Mouse (Mus musculus): ENCODE data around the gene Gm37240. TPM values are rescaled to one million over a fixed set of nuclear protein-coding genes. Genes with fewer than 3 reads are reported as not detected.

The Gm37240 gene
- total RNA-seq, 2 experiments from 2014 or later: 0.98 to 1.0 TPM

DNA sequence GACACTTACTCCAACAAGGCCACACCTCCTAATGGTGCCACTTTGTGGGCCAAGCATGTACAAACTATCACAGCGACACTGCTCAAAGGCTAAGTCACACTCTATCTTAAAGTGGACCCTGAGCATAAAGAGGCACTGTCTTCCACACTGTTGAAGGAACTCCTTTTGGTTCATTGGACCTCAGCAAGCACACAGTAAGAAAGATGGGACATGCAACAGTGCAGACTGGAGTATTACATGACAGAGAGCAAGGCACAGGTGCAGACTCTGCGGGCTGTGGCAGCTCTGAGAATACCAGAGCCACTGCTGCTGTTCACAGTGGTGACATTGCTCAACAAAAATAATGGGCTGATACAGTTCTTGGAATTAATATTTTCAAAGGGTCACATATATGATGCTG lies 907.2 kb downstream of the Gm37240 start:
- no peak for DNase-seq (ENCODE audit: low spot score in 2 of 2)

DNA sequence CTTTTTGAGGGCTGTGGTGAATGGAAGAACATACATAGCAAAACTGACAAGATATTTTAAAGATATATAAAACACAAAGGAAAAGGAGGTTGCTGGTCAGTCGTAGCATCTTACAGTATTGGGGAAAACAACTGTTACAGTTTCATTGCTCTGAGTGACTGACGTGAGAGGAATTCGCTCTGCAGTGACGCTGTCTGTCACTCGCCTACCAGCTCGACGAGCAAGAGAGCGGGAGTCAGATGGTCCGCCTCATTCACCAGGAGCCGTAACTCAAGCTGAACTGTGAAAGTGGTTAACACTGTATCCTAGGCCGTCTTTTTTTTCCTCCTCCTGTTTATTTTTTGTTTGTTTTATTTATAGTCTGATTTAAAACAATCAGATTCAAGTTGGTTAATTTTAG lies 908.6 kb downstream of the Gm37240 start:
- DNase-seq (ENCODE audit: low spot score in 2 of 2): no peak

DNA sequence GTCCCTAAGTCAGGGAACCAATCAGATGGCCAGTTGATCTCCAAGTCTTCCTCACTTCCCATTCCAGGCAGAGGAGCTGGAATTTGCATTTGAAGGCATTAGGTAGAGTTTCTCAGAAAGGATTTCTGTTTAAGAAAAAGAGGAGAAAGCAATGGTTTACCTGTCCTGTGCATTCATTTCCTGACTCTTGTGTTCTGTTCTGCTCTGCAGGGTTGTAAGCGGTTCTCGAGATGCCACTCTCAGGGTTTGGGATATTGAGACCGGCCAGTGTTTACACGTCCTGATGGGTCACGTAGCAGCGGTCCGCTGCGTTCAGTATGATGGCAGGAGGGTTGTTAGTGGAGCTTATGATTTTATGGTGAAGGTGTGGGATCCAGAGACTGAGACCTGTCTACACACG lies 913.1 kb downstream of the Gm37240 start:
- no peak for DNase-seq (ENCODE audit: low spot score in 2 of 2)

- no peak for DNase-seq (ENCODE audit: low spot score in 2 of 2)
These were observed 914.4 kb downstream of the Gm37240 start for GRCm38 (mm10) chr3:84972881-84973280.

DNA sequence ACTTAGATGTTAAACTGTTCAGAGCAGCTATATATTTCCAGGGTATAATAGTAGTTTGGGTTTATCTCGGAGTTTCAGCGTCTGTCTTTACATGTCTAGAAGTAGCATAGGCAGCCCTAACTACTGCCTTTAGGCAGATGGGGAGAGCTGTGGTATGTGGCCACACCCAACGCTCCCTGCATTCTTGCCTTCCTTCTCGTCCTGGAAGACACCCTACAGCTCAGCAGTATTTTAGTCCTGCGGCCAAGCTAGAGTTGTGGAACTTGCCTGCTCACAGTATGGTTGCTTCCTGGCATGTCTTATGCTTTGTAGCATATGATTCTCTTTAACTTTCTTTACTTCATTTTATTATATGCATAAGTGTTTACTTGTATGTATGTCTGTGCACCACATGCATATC lies 915.8 kb downstream of the Gm37240 start:
- no peak for DNase-seq (ENCODE audit: low spot score in 2 of 2)

DNA sequence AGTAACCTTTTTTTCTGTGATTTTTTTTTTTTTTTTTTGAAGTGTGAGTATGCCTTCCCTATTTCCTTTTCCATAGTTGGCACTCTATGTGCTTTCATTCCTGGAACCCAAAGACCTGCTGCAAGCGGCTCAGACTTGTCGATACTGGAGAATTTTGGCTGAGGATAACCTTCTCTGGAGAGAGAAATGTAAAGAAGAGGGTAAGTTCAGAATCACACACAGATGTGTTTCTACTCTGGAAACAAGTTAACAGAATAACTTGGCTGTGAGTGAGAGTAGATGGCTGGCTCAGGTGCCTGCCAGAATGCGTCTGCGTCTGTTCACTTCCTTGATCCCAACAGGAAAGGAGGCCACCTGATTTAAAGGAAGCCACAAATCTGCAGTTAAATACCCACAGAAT lies 920.0 kb downstream of the Gm37240 start:
- no peak for DNase-seq (ENCODE audit: low spot score in 2 of 2)

DNA sequence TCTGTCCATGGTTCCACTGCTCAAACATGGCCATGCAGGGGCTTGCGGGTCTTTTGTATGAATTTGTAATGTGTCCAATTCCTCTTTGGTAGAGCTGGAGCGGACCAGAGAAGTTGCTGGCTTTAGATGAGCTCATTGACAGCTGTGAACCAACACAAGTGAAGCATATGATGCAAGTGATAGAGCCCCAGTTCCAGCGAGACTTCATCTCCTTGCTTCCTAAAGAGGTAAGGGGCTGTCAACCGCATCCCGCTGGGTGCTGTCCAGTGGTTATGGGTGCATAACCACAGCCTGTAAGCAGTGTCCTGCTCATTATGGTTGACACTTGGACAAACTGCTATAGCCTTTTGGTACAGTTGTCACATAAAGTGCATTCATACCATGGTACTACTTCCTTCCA lies 922.2 kb downstream of the Gm37240 start:
- DNase-seq (ENCODE audit: low spot score in 2 of 2): no peak

DNA sequence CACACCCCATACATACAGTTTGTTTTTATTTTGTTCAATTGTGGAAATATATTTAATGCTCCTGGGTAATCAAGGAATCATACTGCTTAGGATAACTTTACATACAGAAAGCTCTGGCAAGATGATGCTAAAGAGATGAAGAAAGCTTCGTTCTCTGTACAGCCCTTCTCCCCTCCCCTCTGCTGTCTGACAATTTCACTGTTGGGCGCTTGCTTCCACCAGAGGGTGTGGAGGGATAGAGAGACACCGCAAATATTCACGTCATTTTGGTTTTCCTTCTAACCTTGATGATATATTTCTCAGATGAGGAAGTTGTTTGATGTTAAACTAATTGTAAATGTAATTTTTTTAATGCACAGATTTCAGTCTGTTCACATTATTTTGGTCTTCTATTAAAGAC lies 931.5 kb downstream of the Gm37240 start:
- no peak for DNase-seq (ENCODE audit: low spot score in 2 of 2)

GRCm38 (mm10) chr3:84955011-84955775 lies 932.1 kb downstream of the Gm37240 start:
- DNase-seq (ENCODE audit: low spot score in 2 of 2): no peak

DNA sequence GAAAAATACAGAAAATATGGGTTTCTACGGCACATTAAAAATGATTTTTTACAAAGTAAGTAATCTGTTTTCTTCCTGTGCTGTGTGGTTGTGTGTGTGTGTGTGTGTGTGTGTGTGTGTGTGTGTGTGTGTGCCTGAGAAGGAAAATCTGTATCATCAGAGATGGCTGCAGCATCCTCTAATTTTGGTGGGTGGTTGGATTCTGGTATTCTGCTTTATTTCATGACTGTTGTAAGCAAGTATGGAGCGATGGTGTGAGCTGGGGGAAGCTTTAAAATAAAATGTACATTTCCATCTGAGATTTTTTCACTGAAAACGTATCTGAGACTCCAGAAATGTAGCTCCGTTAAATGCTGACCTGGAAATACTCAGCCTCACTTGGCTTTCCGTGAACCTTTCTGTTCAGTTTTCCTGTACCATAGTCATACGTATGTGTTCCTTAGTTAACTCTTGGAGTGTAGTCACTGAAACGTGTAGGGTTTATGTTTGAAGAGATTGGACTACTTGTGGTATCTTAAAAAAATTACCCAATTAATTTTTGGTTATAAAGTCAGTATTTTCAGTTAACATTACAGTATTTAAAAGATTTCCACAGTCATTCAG lies 934.6 kb downstream of the Gm37240 start:
- no peak for DNase-seq (ENCODE audit: low spot score in 2 of 2)

- DNase-seq (ENCODE audit: low spot score in 2 of 2): peak; percentile 67 to 77
These were observed 935.2 kb downstream of the Gm37240 start for GRCm38 (mm10) chr3:84952135-84952534.

DNA sequence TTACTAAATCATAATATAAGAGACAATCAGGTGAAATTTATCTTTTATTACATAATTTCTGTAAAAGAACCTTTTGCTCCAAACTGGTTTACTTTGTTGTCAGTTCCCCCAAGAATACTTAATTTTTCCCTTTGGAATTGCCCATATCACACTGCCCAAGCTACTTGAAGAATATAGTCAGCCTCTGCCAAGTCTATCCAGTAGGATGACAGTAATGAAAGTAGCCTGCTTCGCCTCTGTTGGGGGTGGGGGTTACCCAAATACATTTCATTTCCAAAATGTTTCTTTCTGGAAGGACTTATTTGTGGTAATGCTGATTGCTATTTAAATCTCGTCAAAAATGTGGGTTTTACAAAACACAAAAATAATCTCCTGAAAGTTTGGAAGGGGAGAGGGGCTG lies 935.6 kb downstream of the Gm37240 start:
- no peak for DNase-seq (ENCODE audit: low spot score in 2 of 2)

GRCm38 (mm10) chr3:84949387-84949786 lies 937.9 kb downstream of the Gm37240 start:
- DNase-seq (ENCODE audit: low spot score in 2 of 2): no peak

GRCm38 (mm10) chr3:84946381-84946780 lies 940.9 kb downstream of the Gm37240 start:
- DNase-seq (ENCODE audit: low spot score in 2 of 2): no peak

- DNase-seq (ENCODE audit: low spot score in 2 of 2): no peak
These were observed 942.4 kb downstream of the Gm37240 start for GRCm38 (mm10) chr3:84944933-84945332.

DNA sequence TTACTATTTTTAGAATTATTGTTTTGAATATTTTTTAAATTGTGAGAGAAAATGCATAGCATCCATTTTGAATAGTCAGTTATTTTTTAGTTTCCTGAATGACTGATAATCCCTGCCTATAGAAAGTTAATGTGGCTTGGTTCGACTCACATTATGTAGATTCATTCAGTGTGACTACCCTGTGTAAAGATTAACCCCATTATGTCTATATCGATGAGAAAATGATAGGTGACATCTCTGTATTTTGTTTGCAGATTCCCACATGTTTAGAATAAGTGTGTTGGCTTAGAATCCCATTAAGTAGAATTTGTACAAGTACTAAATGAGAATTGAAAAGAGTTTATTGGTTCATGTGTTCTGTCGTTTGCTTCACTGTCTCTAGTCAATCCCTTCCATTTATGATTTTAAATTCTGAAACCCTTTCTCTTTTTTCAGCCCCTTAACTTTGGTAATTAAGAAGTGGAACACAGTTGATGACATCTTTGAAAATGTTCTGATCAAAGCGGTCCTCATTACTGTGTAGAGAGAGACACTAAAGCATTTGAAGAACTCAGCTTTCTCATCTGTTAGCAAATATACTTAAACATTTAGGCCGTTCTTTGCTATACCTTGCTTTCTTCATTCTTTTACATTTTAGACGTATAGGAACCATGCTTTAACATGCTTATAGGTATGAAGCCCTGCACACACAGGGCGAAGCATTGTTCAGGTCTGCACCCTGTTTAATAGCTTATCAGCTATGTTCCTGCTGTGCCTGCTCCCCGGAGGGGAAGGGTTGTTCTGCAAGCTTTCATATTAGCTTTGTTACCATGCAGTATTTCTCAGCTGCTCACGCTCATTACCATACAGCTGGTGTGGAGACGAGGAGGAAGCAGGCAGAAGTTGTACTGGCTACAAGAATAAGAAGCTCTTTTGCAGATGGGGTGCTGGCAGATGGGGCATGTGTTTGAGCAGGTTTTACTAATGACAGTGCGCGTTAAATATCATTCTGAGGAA lies 949.7 kb downstream of the Gm37240 start:
- peak; percentile 48 to 57 for DNase-seq (ENCODE audit: low spot score in 2 of 2)

GRCm38 (mm10) chr3:84936956-84937355 lies 950.4 kb downstream of the Gm37240 start:
- no peak for DNase-seq (ENCODE audit: low spot score in 2 of 2)

- no peak for DNase-seq (ENCODE audit: low spot score in 2 of 2)
These were observed 951.1 kb downstream of the Gm37240 start for GRCm38 (mm10) chr3:84936252-84936651.

- no peak for DNase-seq (ENCODE audit: low spot score in 2 of 2)
These were observed 951.6 kb downstream of the Gm37240 start for GRCm38 (mm10) chr3:84935729-84936128.

- DNase-seq (ENCODE audit: low spot score in 2 of 2): no peak
These were observed 956.6 kb downstream of the Gm37240 start for GRCm38 (mm10) chr3:84930683-84931082.

DNA sequence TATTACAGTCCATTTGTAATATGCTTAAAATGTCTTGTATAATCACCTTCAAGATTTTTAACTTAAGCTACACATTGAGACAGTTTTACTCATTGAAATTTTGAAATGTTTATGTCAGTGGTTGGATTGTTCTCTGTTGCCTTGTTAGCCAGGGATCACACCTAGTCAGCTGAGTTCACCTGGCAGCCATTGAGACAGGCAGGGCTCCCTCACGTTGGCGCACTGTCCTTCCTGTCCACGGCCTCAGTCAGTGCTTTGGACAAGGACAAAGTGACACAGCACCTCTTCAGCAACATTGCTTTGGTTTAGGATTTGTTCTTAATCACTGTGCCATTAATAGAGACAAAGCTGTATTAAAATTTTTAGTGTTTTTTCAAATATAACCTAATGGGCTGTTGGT lies 958.1 kb downstream of the Gm37240 start:
- no peak for DNase-seq (ENCODE audit: low spot score in 2 of 2)

DNA sequence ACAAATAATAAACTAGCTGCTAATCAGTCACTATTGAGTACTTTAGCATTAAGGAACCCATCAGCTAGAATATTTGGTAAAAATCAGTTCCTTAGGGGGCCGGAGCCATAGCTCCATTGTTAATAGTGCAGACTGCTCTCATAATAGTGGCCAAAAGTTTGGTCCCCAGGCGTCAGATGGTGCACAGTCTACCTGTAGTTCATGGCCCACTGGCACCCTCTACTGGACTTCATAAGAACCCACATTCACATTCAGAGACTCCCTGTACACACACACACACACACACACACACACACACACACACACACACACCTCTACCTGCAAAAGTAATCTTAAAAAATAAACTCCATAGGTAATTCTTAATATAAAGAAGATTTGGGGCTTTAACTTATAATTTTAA lies 959.4 kb downstream of the Gm37240 start:
- no peak for DNase-seq (ENCODE audit: low spot score in 2 of 2)

All from layer of hippocampus, postnatal 14 days (tissue).